Mouse (Mus musculus) hindbrain, embryonic 14.5 days (tissue): ENCODE data around the gene Gpr25. TPM values are rescaled to one million over a fixed set of nuclear protein-coding genes. Genes with fewer than 3 reads are reported as not detected.

ENCODE experiments used
- ATAC-seq: fragments of 200-750 bp; cut with Nextera tagmentation; 2 replicates; pipeline ENCODE4 v1.8.0; 2017; ENCODE audit warnings: moderate number of reproducible peaks, mild to moderate bottlenecking, moderate TSS enrichment, moderate library complexity; ENCODE audit not compliant: low FRiP score
- DNase-seq: peaks from one replicate; pipeline ENCODE4 v3.0.0-alpha.2; 2015; ENCODE audit warnings: low spot score
- H3K27ac ChIP-seq: fragments of 300-500 bp; sonication (generic); 2 replicates; pipeline ENCODE4 v1.5.1; 2014; ENCODE audit warnings: mild to moderate bottlenecking, moderate library complexity
- H3K27me3 ChIP-seq: fragments of 300-500 bp; sonication (generic); 2 replicates; pipeline ENCODE4 v1.6.1; 2014; ENCODE audit warnings: mild to moderate bottlenecking, low read length, mixed read lengths; ENCODE audit not compliant: control insufficient read depth, insufficient read depth
- H3K36me3 ChIP-seq: fragments of 300-500 bp; sonication (generic); replicated peaks from 2 replicates; pipeline ENCODE4 v1.6.1; 2014; ENCODE audit not compliant: control insufficient read depth, insufficient read depth
- H3K4me1 ChIP-seq: fragments of 300-500 bp; sonication (generic); replicated peaks from 2 replicates; pipeline ENCODE4 v1.6.1; 2014; ENCODE audit warnings: antibody characterized with exemption, low read length, mixed read lengths; ENCODE audit not compliant: control insufficient read depth, insufficient read depth
- H3K4me2 ChIP-seq: fragments of 300-500 bp; sonication (generic); replicated peaks from 2 replicates; pipeline ENCODE4 v1.6.1; 2014; ENCODE audit warnings: mild to moderate bottlenecking, moderate library complexity
- H3K4me3 ChIP-seq: fragments of 300-500 bp; sonication (generic); replicated peaks from 2 replicates; pipeline ENCODE4 v1.5.1; 2014; ENCODE audit warnings: mild to moderate bottlenecking, low read length
- H3K9ac ChIP-seq: fragments of 300-500 bp; sonication (generic); 2 replicates; pipeline ENCODE4 v1.6.1; 2014
- H3K9me3 ChIP-seq: fragments of 300-500 bp; sonication (generic); 2 replicates; pipeline ENCODE4 v1.6.1; 2016; ENCODE audit warnings: low read length; ENCODE audit not compliant: control insufficient read depth
- WGBS: fragments of 180-500 bp; shearing (Covaris S2); extraction: QIAGEN DNeasy Blood & Tissue Kit; methylation state at CpG from one replicate; pipeline ENCODE4 v1.1.7; 2014; 5-methylcytosine and 5-hydroxymethylcytosine counted together
- polyA plus RNA-seq: library from polyadenylated mRNA; unstranded; fragments of >200 nt; fragmentation: Nextera tagmentation; extraction: Ambion mirVana; gene quantifications from 2 replicates; pipeline ENCODE4 v1.2.1, GENCODE M21; 2014

Gene Gpr25
- polyA plus RNA-seq, 1 experiment from 2014 or later: 1.2 TPM

GRCm38 (mm10) chr1:136244469-136244868 is 16.2 kb downstream of the Gpr25 start:
- 87% methylated on average over 5 of the region's 5 CpGs for WGBS
- Histone ChIP-seq H3K27ac (no peak overlapping the region), H3K9ac (no peak overlapping the region), H3K4me3 (no peak overlapping the region), H3K27me3 (no peaks in the 10 kb centered on the region), H3K36me3 (no peaks in the 10 kb centered on the region), H3K4me1 (no peaks in the 10 kb centered on the region), H3K9me3 (no peaks in the 10 kb centered on the region), H3K4me2 (no peak overlapping the region)
- no peak for ATAC-seq
- no peak for DNase-seq

DNA sequence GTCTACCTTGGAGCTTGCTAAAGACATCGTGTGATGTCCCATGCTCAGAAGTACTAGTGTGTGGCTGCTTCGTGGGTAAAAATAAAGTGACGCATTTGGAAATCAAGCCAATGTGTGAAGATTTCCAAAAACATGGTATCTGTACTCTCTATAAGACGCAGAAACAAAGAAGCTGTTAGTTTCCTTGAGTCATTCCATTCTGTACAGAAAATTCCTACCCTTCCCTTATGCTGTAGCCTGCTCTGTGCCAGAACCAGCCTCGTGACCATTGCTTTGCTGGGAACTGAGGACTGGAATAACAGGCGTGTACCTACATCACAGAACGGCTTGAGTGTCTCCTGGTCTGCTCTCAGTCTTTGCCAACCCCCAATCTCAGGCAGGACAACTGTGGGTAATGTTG is 18.9 kb downstream of the Gpr25 start:
- no peak overlapping the region for H3K9ac ChIP-seq
- no peaks in the 10 kb centered on the region for H3K36me3 ChIP-seq
- H3K4me2 ChIP-seq: no peak overlapping the region
- no peak overlapping the region for H3K27ac ChIP-seq
- 91% methylated on average over 7 of the region's 7 CpGs for WGBS
- H3K27me3 ChIP-seq: no peaks in the 10 kb centered on the region
- H3K9me3 ChIP-seq: no peaks in the 10 kb centered on the region
- no peak overlapping the region for H3K4me3 ChIP-seq
- DNase-seq (no peak), ATAC-seq (no peak)
- H3K4me1 ChIP-seq: no peaks in the 10 kb centered on the region

DNA sequence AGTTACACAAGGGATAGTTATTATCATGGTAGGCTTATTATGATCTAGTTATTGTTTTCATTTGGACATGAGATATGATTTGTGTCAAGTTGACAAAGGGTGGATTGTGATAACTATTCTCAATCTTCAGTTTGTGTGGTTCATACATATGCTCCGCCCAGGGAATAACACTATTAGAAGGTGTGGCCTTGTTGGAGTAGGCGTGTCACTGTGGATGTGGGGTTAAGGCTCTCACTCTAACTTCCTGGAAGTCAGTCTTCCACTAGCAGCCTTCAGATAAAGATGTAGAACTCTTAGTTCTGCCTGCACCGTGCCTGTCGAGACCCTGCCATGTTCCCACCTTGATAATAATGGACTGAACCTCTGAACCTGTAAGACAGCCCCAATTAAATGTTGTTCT is 22.2 kb downstream of the Gpr25 start:
- Histone ChIP-seq H3K4me3 (no peak overlapping the region), H3K9ac (no peak overlapping the region), H3K4me1 (no peaks in the 10 kb centered on the region; the same call in 1 of the 2 replicates), H3K27ac (no peak overlapping the region), H3K36me3 (no peaks in the 10 kb centered on the region), H3K4me2 (no peak overlapping the region), H3K27me3 (0 out of 2 replicates have a peak, but pooled peaks cover under 1% of the 10 kb centered on the region), H3K9me3 (no peaks in the 10 kb centered on the region)
- WGBS: 87% methylated on average over 4 of the region's 4 CpGs
- ATAC-seq: no peak
- no peak for DNase-seq

GRCm38 (mm10) chr1:136234595-136235092 is 26.0 kb downstream of the Gpr25 start:
- ATAC-seq (peak; percentile 13; the same call in 1 of the 2 replicates), DNase-seq (no peak)
- Histone ChIP-seq H3K27ac (no peak overlapping the region), H3K9me3 (no peaks in the 10 kb centered on the region), H3K36me3 (no peaks in the 10 kb centered on the region), H3K9ac (peak overlapping the region; percentile 57), H3K4me2 (peak overlapping the region; percentile 63), H3K4me3 (peak overlapping the region; percentile 48), H3K4me1 (peaks cover 24% of the 10 kb centered on the region), H3K27me3 (0 out of 2 replicates have a peak, but pooled peaks cover 7% of the 10 kb centered on the region)
- WGBS: 3% methylated on average over 9 of the region's 9 CpGs

DNA sequence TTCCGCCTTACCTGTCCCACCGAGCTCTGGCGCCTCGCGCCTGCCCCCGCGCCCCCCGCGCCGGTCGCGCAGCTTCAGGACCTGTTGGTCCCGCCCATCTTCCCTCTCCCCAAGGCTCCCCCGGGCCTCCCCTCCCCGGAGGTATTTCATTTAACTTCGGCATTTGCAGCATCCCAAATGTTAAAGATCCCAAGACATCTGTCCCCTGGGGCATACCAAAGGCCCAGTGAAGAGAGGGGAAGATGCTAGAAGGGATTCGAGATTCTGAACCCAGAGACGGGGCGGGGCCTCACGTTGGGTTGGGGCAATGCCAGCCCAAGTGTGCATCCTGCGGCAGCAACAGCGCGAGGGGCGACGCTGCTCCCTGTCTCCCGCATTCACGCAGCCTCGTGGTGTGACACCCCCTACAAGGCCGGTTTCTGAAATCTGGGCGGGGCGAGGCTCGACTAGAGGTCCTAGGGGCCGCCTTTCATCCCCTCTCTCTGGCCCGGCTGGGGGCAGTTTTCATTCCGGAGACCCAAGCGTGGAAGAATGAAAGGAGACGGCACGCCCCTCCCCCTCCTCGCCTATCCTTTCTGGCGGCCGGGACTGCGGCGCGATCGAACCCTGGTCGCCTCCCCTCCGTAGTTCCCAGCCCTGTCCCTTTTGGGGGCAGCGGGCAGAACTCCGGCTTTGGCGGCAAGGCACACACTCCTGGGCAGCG is 26.6 kb downstream of the Gpr25 start, which contains the start of gene Inava:
TSS of gene Inava (minus strand) at position 373 of the 703 bp plus-strand sequence.
- Histone ChIP-seq H3K27ac (no peak within 1 kb of the TSS), H3K36me3 (no peaks in the 10 kb centered on the region), H3K4me2 (peak within 1 kb of the TSS; percentile 63), H3K9me3 (no peaks in the 10 kb centered on the region), H3K9ac (peak within 1 kb of the TSS; percentile 57), H3K4me3 (peak within 1 kb of the TSS; percentile 48), H3K4me1 (peaks cover 29% of the 10 kb centered on the region), H3K27me3 (0 out of 2 replicates have a peak, but pooled peaks cover 7% of the 10 kb centered on the region)
- ATAC-seq (peak; percentile 63), DNase-seq (peak; percentile 62)
- under 1% methylated on average over 49 of the region's 51 CpGs for WGBS

DNA sequence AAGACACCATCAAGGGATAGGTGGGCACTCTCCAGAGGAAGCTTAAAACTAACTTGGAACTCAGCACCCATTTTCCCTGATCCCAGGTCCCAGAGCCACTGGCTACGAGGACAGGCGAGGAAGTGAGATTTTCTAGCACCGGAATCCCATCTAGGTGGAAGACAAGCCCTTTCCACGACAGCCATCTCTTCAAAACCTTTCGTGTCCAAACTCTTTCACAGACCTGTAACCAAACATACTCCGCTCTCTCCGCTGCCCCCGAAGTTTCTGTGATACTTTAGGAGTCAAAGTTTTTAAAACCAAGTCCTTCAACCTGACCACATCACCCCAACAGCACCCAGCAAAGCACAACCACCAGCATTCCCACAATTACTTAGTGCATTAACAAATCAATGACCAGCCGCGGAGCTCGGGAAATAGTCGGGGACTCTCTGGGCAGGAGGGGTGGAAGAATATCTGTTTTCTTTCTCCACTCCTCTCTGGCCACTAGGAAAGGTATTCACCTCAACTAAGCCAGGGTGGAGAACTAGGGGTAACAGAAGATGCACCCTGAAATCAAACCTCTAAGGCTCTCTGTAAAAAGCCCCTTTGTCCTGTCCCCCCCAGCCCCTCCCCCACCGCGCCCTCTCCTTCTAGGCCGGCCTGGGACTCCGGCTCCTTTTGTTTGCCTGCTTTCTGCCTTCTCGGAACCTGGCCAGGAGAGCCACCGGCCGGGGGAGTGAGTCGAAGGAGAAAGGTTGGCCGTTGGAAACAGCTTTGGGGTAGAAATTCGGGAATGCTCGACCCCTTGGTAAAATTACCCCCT is 27.5 kb downstream of the Gpr25 start:
- WGBS: under 1% methylated on average over 23 of the region's 23 CpGs
- Histone ChIP-seq H3K4me2 (peak overlapping the region; percentile 63), H3K9me3 (no peaks in the 10 kb centered on the region), H3K4me1 (peaks cover 36% of the 10 kb centered on the region), H3K4me3 (peak overlapping the region; percentile 48), H3K27ac (no peak overlapping the region), H3K36me3 (no peaks in the 10 kb centered on the region), H3K9ac (peak overlapping the region; percentile 57), H3K27me3 (0 out of 2 replicates have a peak, but pooled peaks cover 7% of the 10 kb centered on the region)
- ATAC-seq (no peak; the same call in 1 of the 2 replicates), DNase-seq (no peak)

- ATAC-seq (no peak), DNase-seq (no peak)
- Histone ChIP-seq H3K27ac (no peak overlapping the region), H3K9ac (0 out of 2 replicates have a peak overlapping the region, but pooled peaks have one; percentile 12), H3K27me3 (0 out of 2 replicates have a peak, but pooled peaks cover 7% of the 10 kb centered on the region), H3K9me3 (no peaks in the 10 kb centered on the region), H3K4me1 (peaks cover 43% of the 10 kb centered on the region), H3K4me3 (peak overlapping the region; percentile 48), H3K4me2 (peak overlapping the region; percentile 63), H3K36me3 (no peaks in the 10 kb centered on the region)
- 2% methylated on average over 9 of the region's 9 CpGs for WGBS
These were observed 28.3 kb downstream of the Gpr25 start for GRCm38 (mm10) chr1:136232285-136232926.

GRCm38 (mm10) chr1:136231596-136231995 is 29.1 kb downstream of the Gpr25 start:
- no peaks in the 10 kb centered on the region for H3K9me3 ChIP-seq
- no peaks in the 10 kb centered on the region for H3K36me3 ChIP-seq
- peak overlapping the region; percentile 48 for H3K4me3 ChIP-seq
- peaks cover 45% of the 10 kb centered on the region for H3K4me1 ChIP-seq
- WGBS: 2% methylated on average over 6 of the region's 6 CpGs
- no peak overlapping the region for H3K27ac ChIP-seq
- peak overlapping the region; percentile 24; the same call in 1 of the 2 replicates for H3K9ac ChIP-seq
- H3K27me3 ChIP-seq: 0 out of 2 replicates have a peak, but pooled peaks cover 7% of the 10 kb centered on the region
- ATAC-seq (no peak), DNase-seq (no peak)
- H3K4me2 ChIP-seq: peak overlapping the region; percentile 63
